Mouse (Mus musculus) WW6 (cell line): ENCODE measurements at regions not wholly inside any gene's neighbourhood (a gene's known extent, or its start where the extent isn't known, plus 50 kb on each side); places are given as distances from the start of the nearest gene placed in this dataset.
"Not testable (repeated sequence)": the region's sequence is repeated elsewhere in the genome, so short reads cannot be mapped to it uniquely, and the experiment has no call there.

Experiments
- DNase-seq: peaks from one replicate; pipeline ENCODE4 v3.0.0-alpha.2; 2013; ENCODE audit warnings: low read depth, low spot score

DNA sequence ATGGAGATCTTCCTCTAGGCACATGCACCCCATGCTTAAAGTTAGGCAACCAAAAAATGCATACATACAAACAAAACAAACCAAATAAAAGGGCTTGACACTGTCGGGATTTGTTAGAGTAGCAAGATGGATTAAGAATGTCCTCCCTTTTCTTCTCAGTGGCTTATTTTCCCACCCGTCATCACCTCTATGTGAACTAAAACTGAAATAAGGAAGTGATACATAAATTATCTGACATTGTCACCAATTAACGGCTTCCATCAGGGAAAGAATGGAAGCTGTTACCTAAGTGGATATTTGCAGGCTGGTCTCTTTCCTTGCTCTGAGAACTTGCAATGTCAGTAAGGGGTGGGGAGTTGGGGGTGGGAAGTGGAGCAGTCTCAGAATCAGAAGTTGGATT, 541.5 kb downstream of the Diaph3 start:
- DNase-seq, result no peak

DNA sequence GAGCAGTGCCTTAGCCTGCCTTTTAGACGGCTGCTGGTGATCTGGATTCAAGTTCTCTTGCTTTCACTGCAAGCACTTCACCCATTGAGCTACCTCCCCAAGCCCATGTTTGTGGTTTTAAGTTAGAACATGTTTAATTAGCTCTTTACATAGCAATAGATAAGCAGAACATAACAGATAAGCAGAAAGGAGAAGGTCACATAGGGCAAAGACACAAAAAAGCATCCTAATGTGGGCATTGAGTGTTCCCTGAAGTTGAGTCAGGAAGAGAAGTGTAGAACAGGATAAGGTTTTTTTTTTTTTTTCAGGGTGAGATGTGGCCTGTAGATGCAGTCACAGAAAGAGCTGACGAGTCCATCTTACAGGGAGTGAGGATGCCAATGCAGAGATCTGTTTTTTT, 552.5 kb downstream of the Diaph3 start:
- no peak for DNase-seq

DNA sequence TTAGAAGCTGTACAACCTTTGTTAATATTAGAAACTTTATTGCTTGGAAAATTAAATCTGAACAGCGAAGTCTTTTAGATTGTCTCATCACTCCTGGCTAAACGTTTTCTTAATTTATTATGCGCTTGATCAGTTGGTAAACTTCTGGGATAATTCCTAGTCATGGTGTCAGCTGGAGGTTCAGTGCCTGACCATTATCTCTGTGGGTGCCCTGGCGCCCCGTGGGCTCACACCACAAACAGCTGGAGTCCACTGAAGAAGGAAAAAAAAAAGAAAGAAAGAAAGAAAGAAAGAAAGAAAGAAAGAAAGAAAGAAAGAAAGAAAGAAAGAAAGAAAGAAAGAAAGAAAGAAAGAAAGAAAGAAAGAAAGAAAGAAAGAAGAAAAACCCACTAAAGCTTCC, 555.1 kb downstream of the Diaph3 start:
- DNase-seq, result not testable (repeated sequence)

DNA sequence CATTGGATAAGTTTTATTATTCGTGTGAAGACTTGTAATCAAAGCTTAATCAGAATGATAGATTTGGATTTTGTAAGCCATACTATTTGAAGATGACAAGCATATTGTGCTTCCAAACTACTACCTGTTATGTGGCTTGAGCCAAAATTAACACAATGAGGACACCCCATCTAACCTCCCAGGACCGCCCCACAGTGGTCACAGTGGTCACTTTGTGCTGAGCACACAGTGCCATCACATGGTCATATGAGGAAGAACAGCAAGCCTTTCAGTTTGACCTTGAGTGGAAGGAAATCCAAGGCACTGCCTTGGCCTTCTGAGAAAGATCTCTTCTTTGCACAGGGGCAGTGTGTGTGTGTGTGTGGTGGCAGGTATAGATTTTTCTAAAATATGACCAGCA, 578.3 kb downstream of the Diaph3 start:
- peak; percentile 5 for DNase-seq

DNA sequence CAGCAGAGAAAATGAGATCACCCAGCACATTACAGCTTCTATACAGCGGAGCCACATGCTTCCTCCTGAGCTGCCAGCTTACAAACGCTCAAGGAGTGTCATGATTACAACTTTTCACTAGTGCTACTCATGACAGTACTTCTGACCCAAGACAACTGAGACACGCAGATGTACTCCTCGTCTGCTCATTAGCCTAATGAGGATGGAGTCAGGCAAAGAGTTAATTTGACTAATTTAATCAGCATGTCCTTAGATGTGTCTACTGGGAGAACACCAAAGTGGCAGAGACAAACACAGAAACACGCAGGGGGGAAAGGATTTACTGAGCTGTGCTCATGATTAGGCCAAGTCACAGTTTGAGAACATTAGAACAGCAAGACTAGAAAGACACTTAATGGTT, 603.0 kb downstream of the Diaph3 start:
- no peak for DNase-seq

DNA sequence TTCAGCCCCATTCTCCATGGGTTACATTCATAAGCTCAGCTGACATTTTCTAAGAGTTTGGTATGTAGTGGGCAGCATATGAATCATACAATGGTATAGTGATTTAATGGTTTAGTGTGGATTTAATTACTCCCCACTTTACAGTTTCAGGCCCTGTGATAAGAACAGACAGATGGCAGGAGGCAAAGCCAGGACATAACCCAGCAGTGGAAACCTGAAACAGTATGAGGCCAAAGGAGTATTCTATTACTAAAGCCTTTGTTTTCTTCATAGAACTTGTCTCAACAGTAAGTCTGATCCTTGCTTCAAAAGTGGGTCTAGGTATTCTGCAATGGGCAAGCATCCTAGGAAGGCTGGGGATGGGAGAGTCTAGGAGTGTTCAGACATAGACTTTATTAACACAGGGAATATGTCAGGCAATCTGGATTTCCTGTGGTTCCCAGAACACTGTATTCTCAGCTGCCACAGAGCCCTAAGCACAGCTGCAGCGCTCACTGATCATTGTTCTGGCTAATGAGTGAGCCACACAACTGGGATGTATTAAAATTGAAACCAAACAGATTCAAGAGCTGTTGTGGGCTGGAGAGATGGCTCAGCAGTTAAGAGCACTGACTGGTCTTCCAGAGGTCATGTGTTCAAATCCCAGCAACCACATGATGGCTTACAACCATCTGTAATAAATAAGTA, 604.6 kb downstream of the Diaph3 start:
- no peak for DNase-seq

DNA sequence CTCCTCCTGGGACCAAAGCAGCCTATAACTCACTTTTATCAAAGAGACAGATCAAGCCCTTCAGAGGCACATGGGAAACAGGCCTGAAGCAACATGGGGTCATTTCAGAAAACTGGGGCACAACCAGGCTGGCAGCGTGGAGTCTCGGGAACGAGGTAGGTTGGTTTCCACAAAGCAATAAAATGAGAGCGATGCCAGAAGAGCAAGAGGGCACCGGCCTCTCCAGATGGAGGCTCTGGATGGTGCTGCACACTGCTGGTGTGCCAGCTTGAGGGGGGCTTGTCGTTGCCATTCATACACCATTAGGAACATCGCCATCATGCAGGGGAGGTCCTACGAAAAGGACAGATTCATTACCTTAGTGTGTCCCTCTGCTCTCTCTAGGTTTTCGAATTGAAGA, 630.6 kb downstream of the Diaph3 start:
- no peak for DNase-seq

DNA sequence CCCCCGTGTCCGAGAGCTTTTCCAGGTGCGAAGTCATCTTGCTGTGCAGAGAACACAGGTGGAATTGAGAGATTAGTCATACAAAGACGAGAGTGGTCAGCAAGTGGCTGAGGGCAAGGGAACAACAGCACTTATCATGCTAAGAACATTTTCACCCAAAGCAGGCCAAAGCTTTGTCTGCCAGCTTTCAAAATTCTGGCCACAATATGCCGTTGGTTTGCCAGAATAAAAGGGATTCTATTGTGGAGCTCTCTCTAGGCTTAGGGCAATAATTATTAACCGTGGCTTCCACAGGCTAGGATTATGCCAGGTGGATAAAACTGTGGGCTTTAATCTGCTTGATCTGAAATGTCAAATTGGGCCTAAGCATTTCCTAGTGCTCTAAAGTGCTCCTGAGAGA, 631.3 kb downstream of the Diaph3 start:
- no peak for DNase-seq

DNA sequence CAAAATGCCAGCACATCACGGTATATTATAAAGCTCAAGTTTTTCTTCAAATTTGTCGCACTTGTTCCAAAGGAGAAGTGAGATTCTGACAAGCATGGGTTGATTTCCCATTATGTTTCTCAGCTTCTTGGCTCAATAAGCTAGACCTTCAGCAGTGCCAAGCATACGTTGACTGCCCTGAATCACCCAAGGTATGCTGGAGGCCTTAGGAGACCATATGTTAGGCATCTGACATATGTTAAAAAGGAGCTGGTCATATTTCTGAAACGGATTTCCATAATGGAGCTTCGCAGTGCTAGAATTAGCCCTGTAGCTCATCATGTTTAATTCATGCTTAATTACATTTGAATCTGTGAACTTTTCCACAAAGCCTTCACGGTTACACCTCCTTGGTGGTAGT, 634.7 kb downstream of the Diaph3 start:
- no peak for DNase-seq

DNA sequence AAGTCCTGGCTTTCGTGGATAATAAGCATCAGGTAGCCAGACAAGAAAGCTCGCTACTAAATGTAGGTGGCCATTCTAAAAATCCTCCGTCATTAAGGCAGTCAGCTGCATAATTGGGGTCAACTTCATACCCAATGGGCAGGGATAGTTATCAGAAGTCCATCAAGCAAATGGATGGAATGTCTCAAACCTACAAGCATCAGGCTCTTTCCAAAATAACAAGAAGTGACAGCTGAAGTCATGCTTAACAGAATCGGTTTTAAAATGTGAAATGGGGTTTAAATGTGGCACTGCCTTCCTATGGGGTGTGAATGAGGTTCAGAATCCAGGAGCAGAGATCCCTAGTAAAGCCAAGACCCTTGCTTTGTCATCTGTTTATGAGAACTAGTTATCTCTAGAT, 650.2 kb downstream of the Diaph3 start:
- DNase-seq, result no peak

DNA sequence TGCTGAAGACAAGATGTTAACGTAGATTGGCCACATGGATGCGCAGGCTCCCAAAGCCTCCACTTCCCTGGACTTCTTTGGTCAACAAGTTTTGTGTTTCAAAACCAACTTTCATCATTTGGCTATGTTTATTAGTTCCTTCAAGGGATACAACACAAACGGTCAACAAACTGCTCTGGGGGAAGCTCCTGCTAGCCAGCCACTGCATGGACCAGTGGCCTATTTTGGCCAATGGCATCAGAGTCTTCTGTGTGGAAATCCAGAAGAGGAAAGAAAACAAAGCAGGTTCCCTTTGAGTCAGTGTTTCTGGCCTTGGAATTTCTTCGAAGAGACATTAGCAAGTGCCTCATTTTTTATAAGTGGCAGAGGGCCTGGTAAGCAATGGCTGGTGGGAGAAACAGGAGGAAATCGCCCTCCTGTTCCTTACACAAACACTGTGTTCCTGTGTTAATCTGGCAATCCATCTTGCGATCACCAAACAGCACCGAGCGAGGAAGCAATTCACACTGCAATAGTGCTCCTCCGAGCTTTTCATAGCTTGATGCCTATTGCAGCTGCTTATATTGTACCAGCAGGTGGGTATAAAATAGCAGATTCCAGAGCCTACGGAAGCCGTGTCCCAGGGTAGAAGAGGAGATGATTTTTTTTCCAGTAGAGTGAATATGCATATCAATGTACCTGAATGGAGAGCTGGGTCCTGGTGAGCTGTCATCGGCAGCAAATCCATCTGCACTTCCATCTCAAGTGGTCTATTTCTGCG, 651.0 kb downstream of the Diaph3 start:
- no peak for DNase-seq

DNA sequence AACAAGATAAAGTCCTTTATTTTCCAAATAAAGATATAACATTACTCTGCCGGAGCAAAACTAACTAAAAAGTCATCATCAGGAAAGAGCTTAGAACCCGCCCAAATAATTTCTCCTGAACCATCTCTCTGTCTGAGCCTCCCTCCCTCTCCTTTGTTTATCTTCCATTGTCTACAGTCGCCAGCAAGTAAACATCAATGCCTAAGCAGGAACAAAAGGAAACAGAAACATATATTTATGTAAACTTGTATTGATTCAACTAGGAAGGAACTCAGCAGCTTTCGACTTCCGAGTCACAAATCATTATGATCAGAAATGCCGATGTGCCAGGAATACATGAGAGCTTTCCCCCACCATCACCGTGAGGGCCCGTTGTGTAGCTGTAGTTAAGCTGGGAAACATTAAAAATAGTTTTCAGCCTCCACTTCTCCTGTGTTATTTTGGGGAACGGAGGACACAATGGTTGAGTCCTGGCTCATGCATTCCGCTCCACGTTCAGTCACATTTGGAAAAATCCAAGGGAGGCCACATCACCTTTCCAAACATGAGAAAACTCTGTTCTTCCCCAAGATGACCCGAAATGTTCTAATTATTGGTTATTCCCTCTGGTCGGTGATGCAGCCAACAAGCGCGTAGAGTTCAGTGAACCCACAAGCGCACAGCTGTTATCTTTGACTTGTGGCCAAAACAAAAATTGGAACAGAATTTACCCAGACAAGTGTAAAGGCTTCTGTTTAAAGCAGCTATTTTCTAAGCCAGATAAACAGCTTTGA, 651.8 kb downstream of the Diaph3 start:
- no peak for DNase-seq

DNA sequence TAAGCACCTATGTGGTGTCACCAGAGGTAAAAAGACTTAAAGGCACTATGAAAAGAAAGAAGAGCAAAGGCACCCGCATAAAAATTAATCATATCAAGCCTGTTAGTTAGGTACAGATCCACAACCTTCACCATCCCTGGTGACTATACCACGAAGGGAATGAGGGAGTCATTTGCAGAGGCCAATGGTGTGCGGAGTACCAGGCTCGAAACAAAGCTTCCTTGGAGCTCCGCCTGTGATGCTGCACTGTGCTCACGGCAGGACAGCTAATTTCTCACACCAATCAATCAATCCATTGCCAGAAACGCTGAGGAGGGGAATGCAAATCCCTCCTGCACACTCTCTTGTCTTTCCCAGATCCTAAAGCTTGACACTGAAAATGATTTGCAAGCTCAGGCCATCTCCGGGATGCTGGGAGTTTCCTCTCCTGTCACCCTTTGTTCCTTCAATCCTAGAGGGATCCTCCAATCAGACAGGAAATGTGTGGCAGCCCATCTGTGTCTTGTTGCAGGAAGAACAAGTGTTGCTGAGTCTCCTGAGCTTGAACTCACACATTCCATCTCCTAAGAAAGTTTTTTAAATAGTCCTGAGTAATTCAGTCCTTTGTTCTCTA, 653.6 kb downstream of the Diaph3 start:
- DNase-seq, result no peak

DNA sequence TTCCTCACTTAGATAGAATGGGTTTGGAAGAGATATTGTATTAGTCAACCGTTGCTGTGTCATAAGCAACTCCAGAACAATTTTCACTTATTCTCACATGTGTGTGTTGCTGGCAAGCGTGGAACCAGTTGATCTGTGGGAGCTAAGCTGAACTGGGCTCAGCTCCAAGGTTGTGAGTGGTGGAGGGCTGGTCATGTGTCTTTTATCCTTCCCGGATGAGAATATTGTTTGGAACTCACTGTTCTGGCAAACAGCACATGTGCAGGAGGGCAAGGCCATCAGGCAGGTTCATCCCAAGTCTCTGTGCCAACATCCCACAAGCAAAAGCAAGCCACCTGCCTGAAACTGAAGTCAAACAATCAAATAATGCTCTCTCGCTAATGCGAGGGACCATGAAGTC, 656.8 kb downstream of the Diaph3 start:
- no peak for DNase-seq

DNA sequence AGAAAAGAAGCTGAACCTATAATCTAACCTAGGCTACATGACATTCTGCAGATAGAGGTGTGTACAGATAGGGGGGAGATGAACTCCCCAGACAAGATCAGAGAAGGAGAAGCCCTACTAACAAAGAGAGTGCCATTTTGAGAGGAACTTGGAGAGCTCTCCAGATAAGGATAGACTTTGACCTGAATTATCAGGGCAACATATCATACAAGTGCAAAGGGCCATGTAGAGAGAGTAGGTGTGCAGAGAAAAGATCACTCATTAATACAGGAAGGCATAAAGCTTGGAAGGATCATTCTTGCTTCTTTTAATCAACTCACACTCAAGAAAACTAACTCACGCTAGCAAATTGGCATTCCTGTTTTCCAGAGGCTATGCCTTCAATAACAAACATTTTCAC, 667.4 kb downstream of the Diaph3 start:
- DNase-seq, result no peak

DNA sequence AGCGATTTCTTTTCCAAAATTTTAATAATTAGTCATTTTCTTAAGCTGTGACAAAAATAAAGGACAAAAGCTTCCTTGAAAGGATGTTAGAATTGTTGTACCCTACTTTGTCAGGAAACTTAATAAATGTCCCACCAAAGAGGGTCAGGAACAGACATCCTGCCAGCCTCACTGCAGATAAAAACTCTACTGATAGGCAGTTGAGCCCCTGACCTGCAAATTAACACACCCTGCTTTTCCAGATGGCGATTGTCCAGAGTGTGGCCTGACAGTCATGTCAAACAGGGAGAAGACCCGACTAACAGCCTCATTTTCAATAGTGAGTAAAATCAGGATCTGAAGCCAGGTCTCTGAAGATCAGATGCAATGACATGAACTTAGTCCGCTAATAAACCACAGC, 670.6 kb downstream of the Diaph3 start:
- no peak for DNase-seq

DNA sequence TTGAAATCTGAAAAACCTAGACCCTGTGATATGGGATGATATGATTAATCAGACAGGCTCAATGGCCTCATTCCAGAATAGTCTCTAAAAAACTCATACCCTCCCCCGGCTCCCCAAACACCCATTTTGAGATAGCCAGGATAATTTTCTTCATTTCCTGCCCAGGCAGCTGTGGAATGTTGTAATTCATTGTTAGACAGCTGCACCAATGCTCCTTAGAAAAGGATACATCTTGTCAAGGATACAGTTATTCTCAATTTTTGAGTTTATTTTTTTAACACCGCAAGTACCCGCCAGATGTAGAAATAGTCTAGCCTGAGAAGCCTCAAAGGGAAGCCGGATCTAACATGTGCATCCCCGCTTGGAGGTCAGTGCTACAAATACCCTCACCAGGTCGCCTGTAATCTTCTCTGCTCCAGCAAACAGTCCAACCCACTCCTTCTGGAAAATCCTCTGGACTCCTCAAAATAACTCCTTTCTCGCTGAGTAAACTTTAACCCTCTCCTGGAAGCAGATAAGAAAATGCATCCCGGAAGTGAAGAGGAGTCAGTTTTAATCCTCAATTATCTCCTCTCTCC, 673.1 kb downstream of the Diaph3 start:
- DNase-seq, result no peak

DNA sequence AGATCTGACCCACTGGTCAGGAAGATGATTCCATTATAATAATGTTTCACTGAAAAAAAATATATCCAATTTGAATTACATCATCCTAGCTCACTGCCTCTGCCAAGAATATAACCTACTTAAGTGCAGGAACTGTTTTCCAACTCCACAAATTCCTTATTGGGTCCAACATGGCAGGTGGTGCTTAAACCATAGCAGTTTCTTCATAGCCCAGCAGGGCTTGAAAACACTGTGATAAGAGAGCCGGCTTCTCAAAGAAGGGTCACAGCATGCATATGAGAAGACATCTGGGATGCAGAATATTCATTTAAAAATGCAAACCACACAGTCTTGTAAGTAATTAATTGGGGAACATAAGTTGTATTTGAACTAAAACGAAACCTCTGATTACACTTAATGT, 677.6 kb downstream of the Diaph3 start:
- DNase-seq, result no peak

DNA sequence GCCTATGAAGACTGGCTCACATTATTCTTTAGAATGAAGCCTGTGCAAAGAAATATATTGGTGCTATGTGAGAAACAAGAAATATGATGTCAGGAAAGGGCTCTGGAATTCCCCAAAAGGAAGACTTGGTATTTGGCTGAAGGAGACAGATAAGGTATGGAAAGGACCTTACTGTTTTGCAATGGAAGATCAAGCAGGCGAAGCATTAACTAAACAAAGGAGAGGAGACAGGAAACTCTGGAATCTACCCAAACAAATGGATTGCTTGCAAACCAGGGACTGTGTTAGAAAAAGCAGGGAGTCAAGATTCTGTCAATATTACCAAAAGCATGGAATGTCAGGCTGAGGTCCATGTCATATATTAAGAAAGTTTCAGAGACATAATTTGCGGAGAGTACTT, 687.9 kb downstream of the Diaph3 start:
- no peak for DNase-seq

DNA sequence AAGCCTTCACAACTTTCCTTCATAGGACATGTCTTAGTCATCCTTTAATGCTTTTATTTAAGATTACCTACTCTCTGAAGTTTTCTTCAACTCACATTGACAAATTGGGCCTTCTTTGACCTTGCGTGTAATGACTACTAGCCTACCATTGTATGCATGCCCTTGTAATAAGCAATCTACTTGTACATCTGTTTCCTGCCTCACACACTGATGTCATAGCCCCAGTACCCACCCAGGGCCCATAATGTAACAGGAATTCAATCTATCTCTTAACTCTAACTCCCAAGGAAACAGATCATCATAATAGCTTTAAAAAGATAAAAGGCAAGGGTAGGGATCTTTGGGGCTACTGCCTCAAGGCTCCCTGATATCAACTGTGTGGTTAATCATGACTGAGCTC, 690.4 kb downstream of the Diaph3 start:
- DNase-seq, result no peak

DNA sequence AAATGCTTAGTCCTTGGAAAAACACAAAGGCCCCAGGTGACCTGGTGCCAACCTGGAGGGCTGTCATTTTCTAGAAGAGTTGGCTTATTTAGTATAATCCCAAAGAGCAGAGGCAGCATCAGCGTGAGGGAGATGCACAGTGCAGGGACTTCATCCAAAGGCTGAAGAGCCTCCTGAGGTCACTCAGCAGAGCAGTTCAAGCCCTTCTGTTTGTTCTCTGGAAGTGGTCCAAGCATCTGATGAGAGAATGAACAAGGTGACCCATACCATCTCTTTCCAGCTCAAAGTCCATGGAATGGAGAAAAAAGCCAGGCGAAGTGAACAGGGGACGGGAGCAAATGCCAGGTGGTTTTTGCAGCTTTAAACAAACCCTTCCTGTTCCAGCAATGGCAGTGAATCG, 695.9 kb downstream of the Diaph3 start:
- no peak for DNase-seq
